Mouse (Mus musculus): Measurements from ENCODE around the gene Mllt11. TPM values are rescaled to one million over a fixed set of nuclear protein-coding genes. Genes with fewer than 3 reads are reported as not detected.

Mllt11 gene
- polyA plus RNA-seq, 1 experiment: 9.1 TPM

DNA sequence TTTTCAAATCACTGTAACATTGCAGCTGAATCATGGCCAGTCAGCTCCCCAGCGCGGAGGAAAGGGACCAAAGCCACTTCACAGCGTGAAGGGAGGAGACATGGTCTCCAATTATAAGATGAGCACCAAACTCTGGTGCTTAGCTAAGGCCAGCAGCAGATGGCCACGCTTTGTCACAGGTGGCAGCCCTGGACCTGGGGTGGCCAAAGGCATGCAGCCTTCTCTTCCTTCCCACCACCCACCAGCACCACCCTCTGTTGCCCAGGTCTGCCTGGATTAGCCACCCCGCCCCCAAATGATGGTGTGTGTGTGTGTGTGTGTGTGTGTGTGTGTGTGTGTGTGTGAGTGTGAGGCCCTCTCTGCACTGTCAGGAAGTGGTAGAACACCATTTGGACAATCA is 41.5 kb upstream of the Mllt11 start:
- H3K4me1 ChIP-seq (ENCODE audit: control insufficient read depth, insufficient read depth, low read length): no peaks in the 10 kb centered on the region; the same call in 1 of the 2 replicates
- WGBS: 86% methylated on average over 5 of the region's 5 CpGs
- TF ChIP-seq CTCF (IDR thresholded peaks at IDR 0.05; ENCODE audit: control insufficient read depth, insufficient read depth, low read length) (no peak), POLR2A (IDR thresholded peaks at IDR 0.05; ENCODE audit: borderline replicate concordance, control insufficient read depth, low read depth, low read length) (no peak)
- no peak overlapping the region for H3K4me3 ChIP-seq (replicated peaks; ENCODE audit: control insufficient read depth, low read depth, low read length)
- no peak overlapping the region for H3K27ac ChIP-seq (ENCODE audit: control insufficient read depth, insufficient read depth, low read depth, low read length, poor library complexity)

DNA sequence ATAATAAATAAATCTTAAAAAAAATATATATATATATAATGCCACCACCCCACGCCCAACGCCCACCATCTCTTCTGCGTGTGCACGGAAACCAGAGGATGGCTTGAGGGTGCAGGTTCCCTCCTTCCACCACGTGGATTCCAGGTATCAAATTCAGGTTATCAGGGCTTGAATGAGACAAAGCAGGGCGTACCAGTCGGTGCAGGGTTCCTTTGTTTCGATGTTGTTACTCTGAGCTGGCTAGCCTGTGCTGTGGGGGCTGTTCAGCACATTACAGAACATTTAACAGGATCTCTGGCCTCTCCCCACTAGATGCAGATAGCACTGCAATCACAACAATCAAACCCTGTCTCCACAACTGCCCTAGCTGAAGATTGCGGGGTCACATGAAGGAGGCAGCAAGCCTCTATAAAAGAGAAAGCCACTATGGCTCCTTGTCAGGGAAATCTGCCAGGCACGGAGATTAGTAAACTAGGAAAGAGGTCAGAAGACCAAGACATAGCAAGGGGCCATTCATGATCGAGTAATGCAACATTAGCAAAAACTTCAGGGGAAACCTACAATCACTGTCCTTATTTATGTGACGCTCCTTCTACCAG is 38.9 kb upstream of the Mllt11 start:
- 91% methylated on average over 12 of the region's 12 CpGs for WGBS
- Histone ChIP-seq H3K4me1 (ENCODE audit: control insufficient read depth, insufficient read depth, low read length) (no peaks in the 10 kb centered on the region; the same call in 1 of the 2 replicates), H3K27ac (ENCODE audit: control insufficient read depth, insufficient read depth, low read depth, low read length, poor library complexity) (no peak overlapping the region), H3K4me3 (replicated peaks; ENCODE audit: control insufficient read depth, low read depth, low read length) (no peak overlapping the region)
- no peak for TF ChIP-seq POLR2A (IDR thresholded peaks at IDR 0.05; ENCODE audit: borderline replicate concordance, control insufficient read depth, low read depth, low read length)
- no peak for TF ChIP-seq CTCF (IDR thresholded peaks at IDR 0.05; ENCODE audit: control insufficient read depth, insufficient read depth, low read length)

GRCm38 (mm10) chr3:95269789-95270188 is 37.8 kb upstream of the Mllt11 start:
- no peaks in the 10 kb centered on the region for H3K4me1 ChIP-seq (ENCODE audit: control insufficient read depth, insufficient read depth, low read length)
- H3K27ac ChIP-seq (ENCODE audit: control insufficient read depth, insufficient read depth, low read depth, low read length, poor library complexity): no peak overlapping the region
- TF ChIP-seq POLR2A (IDR thresholded peaks at IDR 0.05; ENCODE audit: borderline replicate concordance, control insufficient read depth, low read depth, low read length): no peak
- TF ChIP-seq CTCF (IDR thresholded peaks at IDR 0.05; ENCODE audit: control insufficient read depth, insufficient read depth, low read length): no peak
- 93% methylated on average over 5 of the region's 5 CpGs for WGBS
- H3K4me3 ChIP-seq (replicated peaks; ENCODE audit: control insufficient read depth, low read depth, low read length): no peak overlapping the region

DNA sequence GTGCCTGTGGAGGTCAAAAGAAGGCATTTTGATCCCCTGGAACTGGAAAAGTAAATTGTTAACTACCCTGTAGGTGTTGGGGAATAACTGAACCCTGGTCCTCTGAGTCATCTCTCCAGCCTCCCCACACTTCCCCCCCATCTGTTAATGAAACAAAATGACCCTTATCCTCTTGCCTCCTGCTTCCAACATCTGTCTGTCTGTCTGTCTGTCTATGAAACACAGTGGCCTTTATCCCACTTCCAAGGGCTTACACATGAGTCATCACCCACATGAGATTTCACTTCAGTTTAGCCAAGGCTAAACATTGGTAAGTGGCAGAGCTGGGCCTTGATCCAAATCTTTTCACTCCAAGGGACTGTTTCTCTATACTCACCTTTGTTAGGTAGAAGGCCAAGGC is 35.9 kb upstream of the Mllt11 start:
- Histone ChIP-seq H3K4me1 (ENCODE audit: control insufficient read depth, insufficient read depth, low read length) (peaks cover 2% of the 10 kb centered on the region), H3K27ac (ENCODE audit: control insufficient read depth, insufficient read depth, low read depth, low read length, poor library complexity) (no peak overlapping the region), H3K4me3 (replicated peaks; ENCODE audit: control insufficient read depth, low read depth, low read length) (no peak overlapping the region)
- TF ChIP-seq CTCF (IDR thresholded peaks at IDR 0.05; ENCODE audit: control insufficient read depth, insufficient read depth, low read length) (no peak), POLR2A (IDR thresholded peaks at IDR 0.05; ENCODE audit: borderline replicate concordance, control insufficient read depth, low read depth, low read length) (no peak)

DNA sequence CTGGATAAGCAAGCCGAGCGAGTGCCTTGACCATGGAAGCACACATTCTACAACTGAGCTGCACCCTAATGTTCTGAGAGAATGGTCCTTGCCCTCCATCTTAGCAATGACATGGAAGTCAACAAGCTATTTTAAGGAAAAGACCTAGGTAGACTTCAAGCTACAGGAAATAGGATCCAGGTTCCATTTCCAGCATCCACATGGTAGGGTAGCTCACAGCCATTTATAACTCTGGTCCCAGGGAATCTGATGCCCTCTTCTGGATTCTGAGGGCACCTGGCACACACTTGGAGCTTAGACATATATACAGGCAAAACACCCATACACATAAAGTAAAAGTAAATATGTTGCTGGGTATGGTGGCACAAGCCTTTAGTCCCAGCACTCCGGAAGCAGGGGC is 34.1 kb upstream of the Mllt11 start:
- Histone ChIP-seq H3K27ac (ENCODE audit: control insufficient read depth, insufficient read depth, low read depth, low read length, poor library complexity) (no peak overlapping the region), H3K4me1 (ENCODE audit: control insufficient read depth, insufficient read depth, low read length) (peaks cover 2% of the 10 kb centered on the region), H3K4me3 (replicated peaks; ENCODE audit: control insufficient read depth, low read depth, low read length) (no peak overlapping the region)
- TF ChIP-seq POLR2A (IDR thresholded peaks at IDR 0.05; ENCODE audit: borderline replicate concordance, control insufficient read depth, low read depth, low read length): no peak
- TF ChIP-seq CTCF (IDR thresholded peaks at IDR 0.05; ENCODE audit: control insufficient read depth, insufficient read depth, low read length): no peak
- WGBS: 93% methylated on average over 3 of the region's 3 CpGs

GRCm38 (mm10) chr3:95264724-95265123 is 32.8 kb upstream of the Mllt11 start:
- H3K27ac ChIP-seq (ENCODE audit: control insufficient read depth, insufficient read depth, low read depth, low read length, poor library complexity): no peak overlapping the region
- H3K4me1 ChIP-seq (ENCODE audit: control insufficient read depth, insufficient read depth, low read length): peaks cover 2% of the 10 kb centered on the region
- TF ChIP-seq POLR2A (IDR thresholded peaks at IDR 0.05; ENCODE audit: borderline replicate concordance, control insufficient read depth, low read depth, low read length): no peak
- no peak for TF ChIP-seq CTCF (IDR thresholded peaks at IDR 0.05; ENCODE audit: control insufficient read depth, insufficient read depth, low read length)
- H3K4me3 ChIP-seq (replicated peaks; ENCODE audit: control insufficient read depth, low read depth, low read length): no peak overlapping the region
- 83% methylated on average over 1 of the region's 1 CpGs for WGBS

- WGBS: 29% methylated on average over 11 of the region's 11 CpGs
- no peak overlapping the region for H3K4me3 ChIP-seq (replicated peaks; ENCODE audit: control insufficient read depth, low read depth, low read length)
- H3K4me1 ChIP-seq (ENCODE audit: control insufficient read depth, insufficient read depth, low read length): peaks cover 2% of the 10 kb centered on the region
- TF ChIP-seq CTCF (IDR thresholded peaks at IDR 0.05; ENCODE audit: control insufficient read depth, insufficient read depth, low read length): peak; percentile 92
- TF ChIP-seq POLR2A (IDR thresholded peaks at IDR 0.05; ENCODE audit: borderline replicate concordance, control insufficient read depth, low read depth, low read length): no peak
- no peak overlapping the region for H3K27ac ChIP-seq (ENCODE audit: control insufficient read depth, insufficient read depth, low read depth, low read length, poor library complexity)
These were observed 31.2 kb upstream of the Mllt11 start for GRCm38 (mm10) chr3:95263089-95263739.

GRCm38 (mm10) chr3:95261975-95262374 is 30.0 kb upstream of the Mllt11 start:
- Histone ChIP-seq H3K27ac (ENCODE audit: control insufficient read depth, insufficient read depth, low read depth, low read length, poor library complexity) (no peak overlapping the region), H3K4me3 (replicated peaks; ENCODE audit: control insufficient read depth, low read depth, low read length) (no peak overlapping the region), H3K4me1 (ENCODE audit: control insufficient read depth, insufficient read depth, low read length) (peaks cover 2% of the 10 kb centered on the region)
- WGBS: 87% methylated on average over 4 of the region's 4 CpGs
- TF ChIP-seq CTCF (IDR thresholded peaks at IDR 0.05; ENCODE audit: control insufficient read depth, insufficient read depth, low read length) (no peak), POLR2A (IDR thresholded peaks at IDR 0.05; ENCODE audit: borderline replicate concordance, control insufficient read depth, low read depth, low read length) (no peak)
